Mouse (Mus musculus) thymus, adult 2 months (tissue): Measurements from ENCODE around the gene Srp9.

Source experiments
- CTCF ChIP-seq: fragments of 200-500 bp; IDR thresholded peaks from 2 replicates; pipeline ENCODE4 v1.5.1; 2012; ENCODE audit warnings: mild to moderate bottlenecking, control low read depth, low read length, moderate library complexity, borderline replicate concordance; ENCODE audit not compliant: control insufficient read depth, poor library complexity, insufficient read depth; ENCODE audit errors: extremely low read depth
- POLR2A ChIP-seq: fragments of 200-500 bp; IDR thresholded peaks from 2 replicates; pipeline ENCODE4 v1.6.1; 2012; ENCODE audit warnings: mild to moderate bottlenecking, low read length, control low read depth, moderate library complexity; ENCODE audit not compliant: control insufficient read depth, poor library complexity, insufficient read depth; ENCODE audit errors: extremely low read depth

DNA sequence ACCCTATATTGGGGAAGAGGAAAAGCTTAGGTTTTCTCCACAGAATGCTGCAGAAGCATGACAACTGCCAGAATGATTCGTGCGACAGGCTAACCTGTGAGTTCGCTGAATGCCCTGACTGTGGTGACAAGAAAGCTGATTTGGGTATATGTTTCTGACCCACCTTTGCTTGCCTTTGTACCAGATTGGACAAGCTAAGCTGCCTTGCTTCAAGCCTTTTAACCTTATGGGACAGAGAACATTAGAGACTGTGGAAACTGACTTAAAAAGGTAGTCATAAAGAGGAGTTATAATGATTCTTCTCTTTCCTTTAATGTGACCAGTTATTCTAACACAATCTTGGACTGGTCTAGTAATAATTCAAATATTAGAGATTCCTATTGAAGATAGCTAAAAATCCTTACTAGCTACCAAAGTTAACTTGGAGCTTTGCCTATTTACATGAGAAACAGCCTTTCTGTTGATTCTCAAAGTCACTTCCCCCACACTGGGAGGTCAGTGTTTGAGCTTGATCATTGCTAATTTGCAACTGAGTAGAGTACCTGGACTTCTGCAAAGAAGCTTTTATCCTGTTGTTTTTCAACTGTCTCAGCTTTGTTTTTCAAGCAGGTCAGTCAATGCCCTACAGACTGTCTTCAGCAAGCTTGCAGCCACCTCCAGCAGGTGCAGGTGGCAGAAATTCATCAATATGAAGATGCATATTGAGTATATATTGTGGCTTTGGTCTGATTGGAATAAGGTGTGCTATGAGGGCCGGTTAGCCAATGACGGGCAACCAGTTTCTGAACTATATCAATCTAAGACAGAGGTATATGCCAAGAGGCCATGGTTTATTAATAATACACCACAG lies 57.1 kb downstream of the Srp9 start:
- TF ChIP-seq CTCF (no peak), POLR2A (no peak)
